Mouse (Mus musculus) embryonic facial prominence, embryonic 11.5 days (tissue): ENCODE data around the gene Slc1a5. TPM values are rescaled to one million over a fixed set of nuclear protein-coding genes. Genes with fewer than 3 reads are reported as not detected.

Source experiments
- ATAC-seq: fragments of 200-750 bp; cut with Nextera tagmentation; replicated peaks from 2 replicates; pipeline ENCODE4 v1.8.0; 2017; ENCODE audit warnings: low read depth; ENCODE audit not compliant: insufficient number of reproducible peaks, low FRiP score, low TSS enrichment
- DNase-seq: peaks from one replicate; pipeline ENCODE4 v3.0.0-alpha.2; 2015; ENCODE audit warnings: low spot score
- H3K27ac ChIP-seq: fragments of 300-500 bp; sonication (generic); replicated peaks from 2 replicates; pipeline ENCODE4 v1.5.1; 2014; ENCODE audit warnings: mild to moderate bottlenecking, low read depth, low read length, control low read depth
- H3K27me3 ChIP-seq: fragments of 300-500 bp; sonication (generic); 2 replicates; pipeline ENCODE4 v1.6.1; 2014; ENCODE audit warnings: mild to moderate bottlenecking, low read length, moderate library complexity, mixed read lengths; ENCODE audit not compliant: control insufficient read depth, insufficient read depth
- H3K36me3 ChIP-seq: fragments of 300-500 bp; sonication (generic); replicated peaks from 2 replicates; pipeline ENCODE4 v1.6.1; 2014; ENCODE audit warnings: low read depth, mild to moderate bottlenecking, low read length, moderate library complexity, mixed read lengths; ENCODE audit not compliant: control insufficient read depth, insufficient read depth
- H3K4me1 ChIP-seq: fragments of 300-500 bp; sonication (generic); 2 replicates; pipeline ENCODE4 v1.6.1; 2014; ENCODE audit warnings: low read length, mixed read lengths; ENCODE audit not compliant: control insufficient read depth, insufficient read depth
- H3K4me2 ChIP-seq: fragments of 300-500 bp; sonication (generic); 2 replicates; pipeline ENCODE4 v1.6.1; 2014; ENCODE audit warnings: low read depth, mild to moderate bottlenecking, control low read depth, low read length, moderate library complexity
- H3K4me3 ChIP-seq: fragments of 300-500 bp; sonication (generic); 2 replicates; pipeline ENCODE4 v1.5.1; 2014; ENCODE audit warnings: low read depth, low read length, control low read depth
- H3K9ac ChIP-seq: fragments of 300-500 bp; sonication (generic); replicated peaks from 2 replicates; pipeline ENCODE4 v1.6.1; 2014; ENCODE audit warnings: mild to moderate bottlenecking, control low read depth, low read length
- H3K9me3 ChIP-seq: fragments of 300-500 bp; sonication (generic); replicated peaks from 2 replicates; pipeline ENCODE4 v1.6.1; 2016; ENCODE audit warnings: mild to moderate bottlenecking, low read length, inconsistent platforms, mixed read lengths; ENCODE audit not compliant: control insufficient read depth
- WGBS: fragments of 180-500 bp; shearing (Covaris S2); extraction: QIAGEN DNeasy Blood & Tissue Kit; methylation state at CpG from one replicate; pipeline ENCODE4 v1.1.7; 2014; 5-methylcytosine and 5-hydroxymethylcytosine counted together
- polyA plus RNA-seq: library from polyadenylated mRNA; unstranded; fragments of >200 nt; fragmentation: Nextera tagmentation; extraction: Ambion mirVana; gene quantifications from 2 replicates; pipeline ENCODE4 v1.2.1, GENCODE M21; 2014

The Slc1a5 gene
- polyA plus RNA-seq, 1 experiment from 2014 or later = 19.6 TPM

- no peaks in the 10 kb centered on the region; the same call in 1 of the 2 replicates for H3K36me3 ChIP-seq
- no peak for DNase-seq
These were observed 26.8 kb downstream of the Slc1a5 start for GRCm38 (mm10) chr7:16807936-16808335.

GRCm38 (mm10) chr7:16808647-16809046, 27.5 kb downstream of the Slc1a5 start:
- Histone ChIP-seq H3K27me3 (peaks cover 19% of the 10 kb centered on the region; the same call in 1 of the 2 replicates), H3K36me3 (no peaks in the 10 kb centered on the region; the same call in 1 of the 2 replicates), H3K4me3 (no peak overlapping the region), H3K9ac (no peak overlapping the region), H3K4me1 (peaks cover 4% of the 10 kb centered on the region), H3K9me3 (no peaks in the 10 kb centered on the region), H3K27ac (no peak overlapping the region), H3K4me2 (no peak overlapping the region)
- DNase-seq = no peak
- 82% methylated on average over 9 of the region's 9 CpGs for WGBS
- no peak for ATAC-seq

More at GRCm38 (mm10) chr7:16807936-16808335, 26.8 kb downstream of the Slc1a5 start:
- H3K9me3 ChIP-seq = no peaks in the 10 kb centered on the region
- ATAC-seq = no peak
- no peak overlapping the region for H3K4me3 ChIP-seq
- H3K4me1 ChIP-seq = peaks cover 4% of the 10 kb centered on the region
- H3K4me2 ChIP-seq = no peak overlapping the region
- WGBS = 84% methylated on average over 9 of the region's 9 CpGs
- no peak overlapping the region for H3K27ac ChIP-seq
- H3K27me3 ChIP-seq = peaks cover 19% of the 10 kb centered on the region; the same call in 1 of the 2 replicates
- no peak overlapping the region for H3K9ac ChIP-seq

DNA sequence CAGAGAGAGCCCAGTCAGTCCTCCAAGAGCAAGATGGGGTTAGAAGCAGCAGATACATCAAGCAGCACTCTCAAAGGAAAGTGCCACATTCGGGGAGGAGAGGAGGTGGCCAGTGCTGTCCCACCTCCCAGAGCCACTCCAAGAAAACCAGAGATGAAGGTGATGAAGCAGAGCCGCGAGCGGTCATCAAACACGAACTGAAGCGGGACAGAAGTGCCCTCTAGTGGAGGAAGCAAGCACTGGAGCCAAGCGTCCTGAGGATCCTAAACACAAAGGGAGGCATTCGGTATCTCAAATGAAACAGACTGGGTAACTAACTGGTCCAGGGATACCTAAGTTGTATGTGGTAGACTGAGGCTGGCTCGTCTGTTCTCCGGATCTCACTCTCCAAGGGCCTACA, 28.6 kb downstream of the Slc1a5 start:
- peaks cover 4% of the 10 kb centered on the region for H3K4me1 ChIP-seq
- DNase-seq (peak; percentile 87), ATAC-seq (no peak)
- H3K4me2 ChIP-seq = no peak overlapping the region; the same call in 1 of the 2 replicates
- no peaks in the 10 kb centered on the region for H3K9me3 ChIP-seq
- no peaks in the 10 kb centered on the region; the same call in 1 of the 2 replicates for H3K36me3 ChIP-seq
- WGBS = 30% methylated on average over 10 of the region's 10 CpGs
- no peak overlapping the region for H3K4me3 ChIP-seq
- H3K27ac ChIP-seq = no peak overlapping the region
- peaks cover 19% of the 10 kb centered on the region; the same call in 1 of the 2 replicates for H3K27me3 ChIP-seq
- no peak overlapping the region; the same call in 1 of the 2 replicates for H3K9ac ChIP-seq

DNA sequence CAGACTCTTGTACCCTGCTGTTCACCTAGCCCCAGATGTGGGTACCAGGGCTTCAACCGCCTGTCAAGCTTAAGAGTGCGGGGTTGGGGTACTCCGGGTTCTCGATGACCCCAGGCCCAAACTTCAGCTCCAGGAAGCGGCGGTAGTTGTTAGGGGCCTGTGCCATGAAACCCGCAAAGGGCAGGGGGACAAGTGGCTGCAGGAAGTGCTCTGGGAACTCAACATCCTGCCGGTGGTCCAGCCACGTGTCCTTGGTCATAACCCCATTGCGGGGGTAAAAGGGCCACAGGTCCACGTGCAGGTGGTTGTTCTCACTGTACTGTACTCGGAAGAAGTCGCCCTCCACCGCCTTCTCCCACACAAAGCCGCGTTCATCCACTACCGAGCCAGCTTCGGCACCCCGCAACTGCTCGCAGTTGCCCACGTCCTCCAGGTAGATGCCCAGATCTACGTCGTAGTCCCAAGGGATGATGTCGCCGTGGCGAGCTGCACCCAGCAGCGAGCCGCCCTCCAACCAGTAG, 29.3 kb downstream of the Slc1a5 start:
- ATAC-seq (no peak), DNase-seq (no peak)
- H3K27me3 ChIP-seq = peaks cover 19% of the 10 kb centered on the region; the same call in 1 of the 2 replicates
- H3K4me3 ChIP-seq = peak overlapping the region; percentile 45
- no peaks in the 10 kb centered on the region for H3K9me3 ChIP-seq
- WGBS = 42% methylated on average over 28 of the region's 28 CpGs
- peaks cover 4% of the 10 kb centered on the region for H3K4me1 ChIP-seq
- no peaks in the 10 kb centered on the region; the same call in 1 of the 2 replicates for H3K36me3 ChIP-seq
- H3K27ac ChIP-seq = no peak overlapping the region
- H3K9ac ChIP-seq = peak overlapping the region; percentile 56
- peak overlapping the region; percentile 98 for H3K4me2 ChIP-seq

- WGBS = 7% methylated on average over 84 of the region's 90 CpGs
- peak; percentile 72 for DNase-seq
- Histone ChIP-seq H3K27me3 (peaks cover 19% of the 10 kb centered on the region; the same call in 1 of the 2 replicates), H3K9ac (peak overlapping the region; percentile 56), H3K27ac (no peak overlapping the region), H3K4me2 (peak overlapping the region; percentile 98), H3K4me1 (peaks cover 4% of the 10 kb centered on the region), H3K9me3 (no peaks in the 10 kb centered on the region), H3K36me3 (no peaks in the 10 kb centered on the region; the same call in 1 of the 2 replicates), H3K4me3 (peak overlapping the region; percentile 45)
- peak; percentile 46; the same call in 1 of the 2 replicates for ATAC-seq
These were observed 29.9 kb downstream of the Slc1a5 start for GRCm38 (mm10) chr7:16810920-16811648.

DNA sequence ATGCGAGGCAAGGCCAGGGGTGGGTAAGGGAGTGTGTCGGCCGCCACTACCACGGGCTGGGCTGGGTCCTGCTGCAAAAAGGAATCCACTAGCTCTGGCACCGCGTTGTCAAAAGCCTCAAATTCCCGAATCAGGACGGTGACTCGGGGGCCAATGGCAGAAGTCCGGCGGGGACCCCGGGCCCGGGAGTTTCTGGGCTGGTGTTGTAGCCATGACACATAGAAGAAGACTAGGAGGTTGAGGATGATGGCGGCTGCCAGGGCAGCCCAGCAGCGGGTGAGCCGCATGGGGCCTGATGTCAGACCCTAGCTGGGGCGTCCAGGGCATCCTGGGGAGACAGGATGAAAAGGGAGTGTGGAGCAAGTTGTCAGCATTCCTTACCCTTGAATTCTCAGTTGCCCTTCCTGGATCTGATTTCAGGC, 30.5 kb downstream of the Slc1a5 start:
- Histone ChIP-seq H3K27me3 (peaks cover 19% of the 10 kb centered on the region; the same call in 1 of the 2 replicates), H3K9me3 (no peaks in the 10 kb centered on the region), H3K9ac (peak overlapping the region; percentile 56), H3K27ac (no peak overlapping the region), H3K4me1 (peaks cover 4% of the 10 kb centered on the region), H3K36me3 (no peaks in the 10 kb centered on the region; the same call in 1 of the 2 replicates), H3K4me3 (peak overlapping the region; percentile 45), H3K4me2 (peak overlapping the region; percentile 98)
- ATAC-seq (no peak), DNase-seq (no peak)
- 9% methylated on average over 17 of the region's 17 CpGs for WGBS

DNA sequence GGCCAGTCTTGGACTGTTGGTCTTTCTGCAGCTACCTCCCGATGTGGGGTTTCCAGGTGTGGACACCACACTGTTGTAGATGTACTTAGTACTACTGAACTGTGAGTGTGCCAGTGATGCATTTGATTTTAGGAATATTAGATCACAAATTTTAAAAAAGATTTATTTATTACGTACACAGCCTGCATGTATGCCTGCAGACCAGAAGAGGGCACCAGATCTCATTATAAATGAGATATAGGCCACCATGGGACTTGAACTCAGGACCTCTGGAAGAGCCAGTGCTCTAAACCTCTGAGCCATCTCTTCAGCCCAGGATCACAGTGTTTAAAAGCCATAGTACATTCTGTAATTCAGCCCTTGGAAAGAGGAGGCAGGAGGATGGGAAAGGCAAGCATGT, 31.4 kb downstream of the Slc1a5 start:
- no peaks in the 10 kb centered on the region for H3K9me3 ChIP-seq
- no peak overlapping the region for H3K4me2 ChIP-seq
- ATAC-seq (no peak), DNase-seq (peak; percentile 16)
- H3K36me3 ChIP-seq = no peaks in the 10 kb centered on the region; the same call in 1 of the 2 replicates
- H3K4me1 ChIP-seq = peaks cover 6% of the 10 kb centered on the region
- no peak overlapping the region for H3K9ac ChIP-seq
- WGBS = 64% methylated on average over 2 of the region's 2 CpGs
- no peak overlapping the region for H3K4me3 ChIP-seq
- no peak overlapping the region for H3K27ac ChIP-seq
- H3K27me3 ChIP-seq = peaks cover 19% of the 10 kb centered on the region; the same call in 1 of the 2 replicates
